Mouse (Mus musculus): ENCODE results near the gene Cstb.

- no peak for TF ChIP-seq RAD21 (IDR thresholded peaks at IDR 0.05; ENCODE audit: low read depth, low read length)
- TF ChIP-seq CHD2 (IDR thresholded peaks at IDR 0.05; ENCODE audit: low read length), result no peak
Observed at GRCm38 (mm10) chr10:78460463-78460862, 35.0 kb downstream of the Cstb start.
